Mouse (Mus musculus): ENCODE results near the gene Plce1.

Plce1 gene

DNA sequence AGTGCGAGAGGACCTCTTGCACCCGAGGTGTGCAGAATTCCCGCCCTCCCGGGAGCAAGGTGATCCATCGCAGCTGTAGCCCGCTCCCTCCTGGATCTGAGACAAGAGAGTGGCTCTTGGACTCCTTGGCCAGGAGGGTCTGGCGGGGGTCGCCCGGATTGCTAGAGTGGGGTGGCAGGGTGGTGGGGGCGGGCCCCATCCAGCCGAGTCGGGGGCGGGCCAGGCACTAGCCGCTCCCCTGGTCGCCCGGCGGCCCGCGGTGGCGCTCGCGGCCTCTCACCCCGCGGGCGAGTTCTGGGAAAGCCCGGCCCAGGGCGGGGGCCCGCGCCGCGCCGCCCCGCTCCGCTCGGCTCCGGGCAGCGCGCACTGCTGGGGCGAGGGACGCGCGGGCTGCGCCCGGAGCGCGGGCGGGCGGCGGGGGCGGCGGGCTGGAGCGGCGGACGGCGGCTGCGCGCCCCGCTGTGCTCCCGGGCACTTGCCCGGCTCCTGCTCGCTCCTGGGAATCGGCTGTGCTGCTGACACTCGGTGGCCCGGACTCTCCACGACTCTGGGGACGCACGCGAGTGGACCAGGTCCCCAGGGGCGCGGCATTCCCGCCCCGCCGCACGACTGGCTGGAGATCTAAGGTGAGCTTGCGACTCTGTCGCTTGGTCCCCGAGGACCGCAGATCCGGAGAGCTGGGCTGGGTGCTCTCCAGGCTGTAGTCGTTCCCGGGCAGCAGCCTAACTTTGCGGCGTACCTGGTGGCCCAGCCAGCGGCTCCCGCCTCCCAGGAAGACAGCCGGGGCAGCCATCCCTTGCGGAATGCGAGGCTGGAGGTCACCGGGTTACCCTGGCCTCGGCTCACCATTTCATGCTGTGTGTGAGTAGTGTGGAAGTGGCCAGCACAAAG lies at the start of gene Plce1:
Gene Plce1 (plus strand): TSS at position 379 of the 891 bp plus-strand sequence.
- in situ Hi-C loops (cut with MboI, MseI), result no loop called here

DNA sequence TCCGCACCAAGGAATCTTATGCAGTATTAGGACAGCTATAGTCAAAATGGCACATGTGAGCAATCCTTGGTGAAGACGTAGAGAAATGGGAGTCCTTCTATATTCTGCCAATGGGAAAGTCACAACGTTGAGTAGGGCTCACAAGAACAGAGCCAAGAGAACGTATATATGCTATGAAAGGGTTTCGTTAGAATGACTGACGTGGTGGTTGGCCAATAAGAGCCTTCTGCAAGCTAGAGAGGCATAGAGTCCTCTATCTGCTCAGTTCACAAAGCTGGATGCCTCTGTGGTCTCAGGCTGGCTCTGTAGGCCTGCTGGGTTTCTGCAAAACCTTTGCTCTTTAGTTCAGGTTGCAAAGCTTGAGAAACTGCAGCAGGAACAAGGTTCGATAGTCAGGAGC lies 49.6 kb upstream of the Plce1 start:
- in situ Hi-C loops (cut with MboI, MseI), result no loop called here

- in situ Hi-C loops (cut with MboI, MseI), result no loop called here
Measured at GRCm38 (mm10) chr19:38432021-38432420, 48.9 kb upstream of the Plce1 start.

DNA sequence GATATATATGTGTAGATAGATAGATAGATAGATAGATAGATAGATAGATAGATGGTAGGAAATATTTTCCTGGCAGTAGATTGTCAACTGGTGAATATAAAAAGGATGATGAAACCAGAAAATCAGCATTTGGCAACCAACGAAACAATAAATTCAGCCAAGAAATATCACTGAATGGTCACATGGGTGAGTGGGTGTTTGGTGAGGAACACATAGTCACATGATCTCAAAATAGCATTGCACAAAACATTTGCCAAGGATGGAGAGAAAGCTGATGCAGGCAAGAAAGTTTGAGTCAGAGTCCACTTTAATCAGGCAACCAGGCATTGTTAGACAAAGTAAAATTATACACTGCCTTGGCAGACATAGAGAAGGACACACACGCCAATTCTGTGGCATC lies 47.5 kb upstream of the Plce1 start:
- in situ Hi-C loops (cut with MboI, MseI), result no loop called here

DNA sequence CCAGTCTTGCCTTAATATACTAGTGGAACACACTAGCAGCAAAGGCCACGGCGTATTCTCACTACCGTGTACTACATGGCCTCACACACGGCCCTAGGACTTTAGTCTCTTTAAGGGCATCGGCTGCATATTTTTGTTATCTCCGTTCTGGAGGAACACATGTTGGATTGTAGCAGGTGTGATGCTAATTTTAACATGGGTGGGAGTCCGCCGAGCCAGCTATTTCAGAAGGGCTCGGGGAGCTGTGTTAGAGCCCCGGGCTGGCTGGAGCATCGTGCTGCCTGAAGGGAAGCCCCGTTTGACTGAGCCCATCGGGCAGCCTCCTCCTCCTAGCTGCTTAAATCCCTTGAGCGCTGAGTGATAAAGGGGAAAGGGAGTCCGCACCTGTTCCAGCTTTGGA lies 45.7 kb upstream of the Plce1 start:
- in situ Hi-C loops (cut with MboI, MseI), result no loop called here

- in situ Hi-C loops (cut with MboI, MseI), result no loop called here
Measured at GRCm38 (mm10) chr19:38441860-38442259, 39.0 kb upstream of the Plce1 start.

GRCm38 (mm10) chr19:38445758-38446157 lies 35.2 kb upstream of the Plce1 start:
- in situ Hi-C loops (cut with MboI, MseI), result no loop called here

DNA sequence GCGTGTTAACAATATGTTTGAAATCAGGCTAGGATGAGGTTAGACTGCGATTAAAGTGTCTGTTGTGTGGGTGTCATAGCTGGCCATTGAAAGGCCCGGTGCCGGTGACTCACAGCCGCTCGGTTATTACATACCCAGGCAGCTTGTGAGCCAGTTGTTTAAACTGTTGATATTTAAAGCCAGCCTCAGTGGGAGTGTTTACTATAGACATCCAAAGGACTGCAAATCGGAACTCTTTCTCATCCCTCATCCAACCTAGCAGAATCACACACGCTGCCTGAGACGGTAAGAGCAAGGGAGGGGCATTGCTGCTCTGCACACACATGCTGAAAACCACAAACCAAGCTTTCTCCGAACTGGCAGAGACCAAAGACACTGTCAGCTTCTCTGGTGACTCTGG lies 25.7 kb upstream of the Plce1 start:
- in situ Hi-C loops (cut with MboI, MseI), result no loop called here

DNA sequence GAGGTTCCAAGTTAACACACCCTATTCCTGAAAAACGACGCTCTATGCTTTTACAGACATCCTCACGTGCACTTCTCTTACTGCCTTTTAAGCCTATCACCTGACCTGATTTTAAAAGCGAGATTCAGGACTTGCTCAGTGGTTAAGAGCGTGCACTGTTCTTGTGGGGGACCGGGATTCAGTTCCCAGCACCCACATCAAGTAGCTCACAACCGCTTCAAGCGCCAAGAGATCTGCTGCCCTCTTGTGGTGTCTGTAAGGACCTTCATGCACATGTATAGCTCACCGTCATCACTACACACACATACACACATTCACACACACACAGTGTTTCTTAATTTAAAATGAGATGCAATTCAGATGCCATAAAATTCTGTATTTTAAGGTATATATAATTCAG lies 21.9 kb upstream of the Plce1 start:
- in situ Hi-C loops (cut with MboI, MseI), result no loop called here

DNA sequence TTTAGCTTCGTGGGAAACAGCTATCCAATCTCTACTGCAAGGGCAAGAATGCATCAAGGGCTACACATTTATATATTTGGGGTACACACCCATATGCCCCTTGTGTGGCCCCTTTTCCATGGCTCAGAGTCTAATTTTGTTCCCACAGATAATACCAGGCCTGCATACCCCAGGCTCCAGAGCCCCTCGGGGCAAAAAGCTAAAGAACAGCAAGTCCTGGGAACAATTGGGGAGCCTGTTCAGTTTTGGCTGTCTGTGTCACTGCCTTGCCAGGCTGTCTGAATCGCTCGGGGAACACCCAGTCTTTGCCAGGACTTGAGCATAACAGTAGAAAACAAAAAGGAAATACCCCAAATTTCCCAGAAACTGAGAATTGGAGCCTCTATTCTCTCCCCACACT lies 20.2 kb upstream of the Plce1 start:
- in situ Hi-C loops (cut with MboI, MseI), result no loop called here

DNA sequence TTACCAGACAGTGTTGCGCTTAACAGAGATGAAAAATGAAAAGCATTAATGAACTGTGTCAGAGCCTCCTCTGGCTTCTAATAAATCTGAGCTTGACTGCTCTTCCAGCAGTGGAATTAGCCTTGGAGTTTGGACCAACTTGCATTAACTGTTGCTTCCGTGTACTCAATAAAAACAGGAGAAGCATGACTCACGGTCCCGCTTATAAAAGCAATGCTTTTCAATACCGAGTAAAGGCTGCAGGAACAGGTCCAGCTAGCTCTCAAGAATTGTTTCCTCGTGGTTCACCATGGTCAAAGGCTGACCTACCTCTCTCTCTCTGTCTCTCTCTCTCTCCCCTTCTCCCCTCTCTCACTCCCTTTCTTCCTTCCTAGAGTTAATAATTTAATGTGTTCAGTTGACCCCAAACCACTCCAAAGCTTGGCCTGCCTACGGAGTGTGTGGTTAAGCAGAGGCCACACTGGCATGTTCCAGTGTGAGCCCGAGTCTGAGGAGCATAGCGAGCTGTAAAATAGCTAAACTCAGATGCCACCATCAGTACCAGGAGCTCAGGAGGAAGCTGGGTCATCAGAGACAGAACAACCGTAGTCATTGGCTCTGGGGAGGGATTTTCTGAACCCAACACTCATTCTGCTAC lies 10.5 kb upstream of the Plce1 start:
- in situ Hi-C loops (cut with MboI, MseI), result no loop called here

DNA sequence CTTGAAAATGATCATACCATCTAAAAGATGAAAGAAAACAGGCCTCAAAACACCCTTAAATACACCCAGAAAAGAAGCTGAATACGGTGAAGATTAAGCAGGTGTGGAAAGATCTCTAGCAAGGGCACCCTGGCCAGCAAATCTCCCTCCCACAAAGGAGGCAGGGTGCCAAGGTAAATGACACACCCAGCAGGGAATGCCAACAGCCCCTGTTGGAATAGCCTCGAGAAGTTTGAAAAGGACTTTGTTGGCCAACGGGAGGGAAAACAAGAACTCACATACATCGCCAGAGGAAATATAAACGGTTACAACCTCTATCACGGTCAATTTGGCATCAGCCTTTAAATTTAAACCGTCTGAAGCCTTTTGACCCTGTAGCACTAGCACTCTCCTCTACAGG lies 5.5 kb upstream of the Plce1 start:
- in situ Hi-C loops (cut with MboI, MseI), result no loop called here

GRCm38 (mm10) chr19:38478286-38478685 lies 2.6 kb upstream of the Plce1 start:
- in situ Hi-C loops (cut with MboI, MseI), result no loop called here

DNA sequence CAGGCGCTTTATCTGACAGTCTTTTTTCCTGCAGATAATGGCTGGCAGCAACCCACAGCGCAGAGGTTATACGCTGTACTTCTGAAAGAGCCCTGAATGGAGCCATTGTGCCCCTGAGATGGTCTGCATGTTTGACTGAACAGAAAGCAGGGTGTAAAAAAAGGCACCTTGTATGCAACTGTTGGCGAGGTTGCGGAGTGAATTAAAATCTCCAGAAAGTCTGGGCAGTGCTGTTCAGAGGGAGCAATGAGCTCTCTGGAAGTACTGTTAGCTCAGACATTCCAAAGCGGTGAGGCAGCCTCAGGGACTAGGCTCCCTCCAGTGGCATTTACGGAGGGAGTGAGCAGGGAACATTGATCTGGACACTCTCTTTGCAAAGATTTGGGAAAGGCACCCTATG lies 2.0 kb upstream of the Plce1 start:
- in situ Hi-C loops (cut with MboI, MseI), result no loop called here

GRCm38 (mm10) chr19:38479473-38479872 lies 1.4 kb upstream of the Plce1 start:
- in situ Hi-C loops (cut with MboI, MseI), result no loop called here

- in situ Hi-C loops (cut with MboI, MseI), result no loop called here
Measured at GRCm38 (mm10) chr19:38480156-38480720, 671 bp upstream of the Plce1 start.

GRCm38 (mm10) chr19:38481906-38482305 lies 997 bp downstream of the Plce1 start:
- in situ Hi-C loops (cut with MboI, MseI), result no loop called here

- in situ Hi-C loops (cut with MboI, MseI), result no loop called here
Measured at GRCm38 (mm10) chr19:38482406-38483181, 1.7 kb downstream of the Plce1 start.

- in situ Hi-C loops (cut with MboI, MseI), result no loop called here
Measured at GRCm38 (mm10) chr19:38485779-38486555, 5.1 kb downstream of the Plce1 start.

GRCm38 (mm10) chr19:38487501-38487900 lies 6.6 kb downstream of the Plce1 start:
- in situ Hi-C loops (cut with MboI, MseI), result no loop called here

Data from T-helper 2 cell (primary cell).